Mouse (Mus musculus) forebrain, embryonic 13.5 days (tissue): ENCODE measurements around the gene Vwa3b. TPM values are rescaled to one million over a fixed set of nuclear protein-coding genes. Genes with fewer than 3 reads are reported as not detected.

Source experiments
- ATAC-seq: fragments of 200-750 bp; cut with Nextera tagmentation; 2 replicates; pipeline ENCODE4 v1.8.0; 2017
- H3K27ac ChIP-seq: fragments of 300-500 bp; sonication (generic); 2 replicates; pipeline ENCODE4 v1.5.1; 2015; ENCODE audit warnings: inconsistent platforms, mild to moderate bottlenecking, moderate library complexity
- H3K27me3 ChIP-seq: fragments of 300-500 bp; sonication (generic); 2 replicates; pipeline ENCODE4 v1.6.1; 2015; ENCODE audit warnings: mild to moderate bottlenecking, inconsistent platforms
- H3K36me3 ChIP-seq: fragments of 300-500 bp; sonication (generic); 2 replicates; pipeline ENCODE4 v1.6.1; 2015; ENCODE audit warnings: mild to moderate bottlenecking, inconsistent platforms; ENCODE audit not compliant: poor library complexity, severe bottlenecking
- H3K4me1 ChIP-seq: fragments of 300-500 bp; sonication (generic); 2 replicates; pipeline ENCODE4 v1.6.1; 2015; ENCODE audit warnings: inconsistent platforms
- H3K4me2 ChIP-seq: fragments of 300-500 bp; sonication (generic); 2 replicates; pipeline ENCODE4 v1.6.1; 2015; ENCODE audit warnings: inconsistent platforms, mild to moderate bottlenecking, moderate library complexity
- H3K4me3 ChIP-seq: fragments of 300-500 bp; sonication (generic); 2 replicates; pipeline ENCODE4 v1.5.1; 2015; ENCODE audit warnings: mild to moderate bottlenecking, inconsistent platforms
- H3K9ac ChIP-seq: fragments of 300-500 bp; sonication (generic); 2 replicates; pipeline ENCODE4 v1.6.1; 2015; ENCODE audit warnings: mild to moderate bottlenecking, inconsistent platforms
- H3K9me3 ChIP-seq: fragments of 300-500 bp; sonication (generic); replicated peaks from 2 replicates; pipeline ENCODE4 v1.6.1; 2016; ENCODE audit warnings: inconsistent platforms
- WGBS: fragments of 180-500 bp; shearing (Covaris S2); methylation state at CpG from one replicate; pipeline ENCODE4 v1.1.7; 2015; 5-methylcytosine and 5-hydroxymethylcytosine counted together
- polyA plus RNA-seq: library from polyadenylated mRNA; unstranded; fragments of >200 nt; fragmentation: Nextera tagmentation; extraction: Ambion mirVana; gene quantifications from 2 replicates; pipeline ENCODE4 v1.2.1, GENCODE M21; 2015

Vwa3b gene
- polyA plus RNA-seq, 1 experiment from 2014 or later = 0.88 TPM

GRCm38 (mm10) chr1:37105194-37105593 is 78.8 kb downstream of the Vwa3b start:
- Histone ChIP-seq H3K4me1 (peaks cover 30% of the 10 kb centered on the region), H3K4me2 (no peak overlapping the region), H3K27me3 (no peaks in the 10 kb centered on the region), H3K9me3 (no peaks in the 10 kb centered on the region), H3K9ac (no peak overlapping the region), H3K27ac (peak overlapping the region; percentile 41), H3K4me3 (no peak overlapping the region), H3K36me3 (no peaks in the 10 kb centered on the region)
- ATAC-seq = peak; percentile 27; the same call in 1 of the 2 replicates
- WGBS = 9% methylated on average over 3 of the region's 3 CpGs

- Histone ChIP-seq H3K4me1 (no peaks in the 10 kb centered on the region), H3K4me3 (no peak overlapping the region)
Measured at GRCm38 (mm10) chr1:37113781-37114180, 87.4 kb downstream of the Vwa3b start.

GRCm38 (mm10) chr1:37115847-37116246 is 89.5 kb downstream of the Vwa3b start:
- no peak for ATAC-seq
- WGBS = 91% methylated on average over 5 of the region's 5 CpGs

More at GRCm38 (mm10) chr1:37113781-37114180, 87.4 kb downstream of the Vwa3b start:
- Histone ChIP-seq H3K9me3 (no peaks in the 10 kb centered on the region), H3K9ac (no peak overlapping the region), H3K36me3 (no peaks in the 10 kb centered on the region), H3K4me2 (no peak overlapping the region), H3K27me3 (no peaks in the 10 kb centered on the region), H3K27ac (no peak overlapping the region)
- WGBS = 69% methylated on average over 6 of the region's 6 CpGs
- ATAC-seq = no peak

GRCm38 (mm10) chr1:37116574-37116973 is 90.2 kb downstream of the Vwa3b start:
- WGBS = 87% methylated on average over 9 of the region's 9 CpGs
- H3K4me3 ChIP-seq = no peak overlapping the region
- no peak for ATAC-seq
- H3K27ac ChIP-seq = no peak overlapping the region
- H3K36me3 ChIP-seq = no peaks in the 10 kb centered on the region
- H3K4me2 ChIP-seq = no peak overlapping the region
- no peaks in the 10 kb centered on the region for H3K9me3 ChIP-seq
- H3K4me1 ChIP-seq = peaks cover 4% of the 10 kb centered on the region; the same call in 1 of the 2 replicates
- no peak overlapping the region for H3K9ac ChIP-seq
- no peaks in the 10 kb centered on the region for H3K27me3 ChIP-seq

More at GRCm38 (mm10) chr1:37115847-37116246, 89.5 kb downstream of the Vwa3b start:
- H3K27ac ChIP-seq = no peak overlapping the region
- no peaks in the 10 kb centered on the region for H3K36me3 ChIP-seq
- no peak overlapping the region for H3K4me3 ChIP-seq
- peaks cover under 1% of the 10 kb centered on the region; the same call in 1 of the 2 replicates for H3K4me1 ChIP-seq
- H3K9ac ChIP-seq = no peak overlapping the region
- H3K27me3 ChIP-seq = no peaks in the 10 kb centered on the region
- H3K4me2 ChIP-seq = no peak overlapping the region
- H3K9me3 ChIP-seq = no peaks in the 10 kb centered on the region

DNA sequence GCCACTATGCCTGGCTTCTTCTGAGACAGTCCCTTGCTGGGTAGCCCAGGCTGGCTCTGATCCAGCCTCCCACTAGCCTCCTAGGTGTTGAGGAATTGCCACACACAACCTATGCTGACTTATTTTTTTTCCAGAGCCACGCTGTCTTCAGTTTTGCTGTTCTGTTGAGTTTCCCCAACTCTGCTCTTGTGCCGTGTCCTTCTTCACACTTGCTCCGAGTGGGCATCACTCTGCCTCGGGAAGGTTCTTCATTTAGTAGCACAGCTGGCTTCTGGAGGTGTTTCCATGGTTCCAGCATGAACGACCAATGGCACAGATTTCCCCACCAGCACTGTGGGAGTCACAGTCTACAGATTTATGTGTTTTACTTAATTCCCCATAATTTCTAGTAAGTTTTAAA is 91.6 kb downstream of the Vwa3b start:
- no peak overlapping the region for H3K4me3 ChIP-seq
- H3K9me3 ChIP-seq = no peaks in the 10 kb centered on the region
- peaks cover 13% of the 10 kb centered on the region for H3K4me1 ChIP-seq
- H3K27me3 ChIP-seq = no peaks in the 10 kb centered on the region
- H3K27ac ChIP-seq = no peak overlapping the region
- H3K9ac ChIP-seq = no peak overlapping the region
- no peaks in the 10 kb centered on the region for H3K36me3 ChIP-seq
- no peak overlapping the region for H3K4me2 ChIP-seq
- 83% methylated on average over 5 of the region's 5 CpGs for WGBS
- no peak for ATAC-seq

DNA sequence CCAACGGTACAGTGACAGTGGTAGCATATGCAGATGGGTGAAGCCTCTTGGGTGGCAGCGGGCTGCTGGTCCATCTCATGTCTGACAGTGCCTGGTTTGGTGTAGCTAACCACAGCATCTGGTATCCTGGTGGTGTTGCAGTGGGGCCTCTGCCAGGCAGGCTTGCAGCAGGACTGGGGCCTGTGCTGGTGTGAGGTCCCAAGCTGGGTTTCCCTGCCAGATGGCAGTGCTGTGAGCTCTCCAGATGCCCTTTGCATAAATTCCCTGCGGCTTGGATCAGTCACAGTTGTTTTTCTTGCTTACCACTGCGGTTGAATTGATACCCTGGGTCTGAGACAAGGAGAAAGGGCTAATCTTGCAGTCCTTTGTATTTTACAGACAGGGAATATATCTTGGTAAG is 95.9 kb downstream of the Vwa3b start:
- H3K9ac ChIP-seq = no peak overlapping the region
- peak; percentile 94 for ATAC-seq
- H3K27ac ChIP-seq = peak overlapping the region; percentile 78
- no peaks in the 10 kb centered on the region for H3K36me3 ChIP-seq
- H3K4me1 ChIP-seq = peaks cover 17% of the 10 kb centered on the region
- no peaks in the 10 kb centered on the region for H3K9me3 ChIP-seq
- no peaks in the 10 kb centered on the region for H3K27me3 ChIP-seq
- 47% methylated on average over 4 of the region's 4 CpGs for WGBS
- no peak overlapping the region for H3K4me2 ChIP-seq
- H3K4me3 ChIP-seq = no peak overlapping the region

DNA sequence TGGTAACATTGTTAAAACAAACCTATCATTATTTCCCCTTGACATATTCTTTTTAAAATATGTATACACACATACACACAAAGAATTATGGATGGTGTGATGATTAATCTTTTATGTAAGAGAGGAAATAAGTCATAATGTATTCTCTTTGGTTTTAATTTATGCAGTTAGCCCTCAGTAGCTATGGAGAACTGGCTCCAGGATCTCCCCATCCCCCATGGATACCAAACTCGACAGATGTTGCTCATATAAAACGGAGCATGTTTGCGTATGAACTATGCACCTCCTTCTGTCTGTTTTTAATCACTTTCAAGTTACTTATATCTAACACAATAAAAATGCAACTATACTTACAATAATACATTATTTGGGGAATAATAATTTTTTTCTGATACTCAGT is 96.4 kb downstream of the Vwa3b start:
- Histone ChIP-seq H3K4me2 (no peak overlapping the region), H3K27me3 (no peaks in the 10 kb centered on the region), H3K27ac (no peak overlapping the region), H3K36me3 (no peaks in the 10 kb centered on the region), H3K4me1 (peaks cover 17% of the 10 kb centered on the region), H3K9ac (no peak overlapping the region), H3K9me3 (no peaks in the 10 kb centered on the region), H3K4me3 (no peak overlapping the region)
- peak; percentile 75 for ATAC-seq
- 44% methylated on average over 3 of the region's 3 CpGs for WGBS

GRCm38 (mm10) chr1:37124696-37125349 is 98.4 kb downstream of the Vwa3b start:
- Histone ChIP-seq H3K4me3 (no peak overlapping the region), H3K4me2 (no peak overlapping the region), H3K36me3 (no peaks in the 10 kb centered on the region), H3K27me3 (no peaks in the 10 kb centered on the region), H3K9me3 (no peaks in the 10 kb centered on the region), H3K4me1 (peaks cover 17% of the 10 kb centered on the region), H3K27ac (no peak overlapping the region), H3K9ac (no peak overlapping the region)
- WGBS = 75% methylated on average over 12 of the region's 12 CpGs
- ATAC-seq = no peak

- Histone ChIP-seq H3K27me3 (no peaks in the 10 kb centered on the region), H3K36me3 (no peaks in the 10 kb centered on the region), H3K4me3 (no peak overlapping the region), H3K27ac (no peak overlapping the region), H3K4me1 (no peaks in the 10 kb centered on the region), H3K4me2 (no peak overlapping the region), H3K9me3 (no peaks in the 10 kb centered on the region), H3K9ac (no peak overlapping the region)
- no peak for ATAC-seq
- 86% methylated on average over 8 of the region's 8 CpGs for WGBS
Measured at GRCm38 (mm10) chr1:37130012-37130570, 103.7 kb downstream of the Vwa3b start.

DNA sequence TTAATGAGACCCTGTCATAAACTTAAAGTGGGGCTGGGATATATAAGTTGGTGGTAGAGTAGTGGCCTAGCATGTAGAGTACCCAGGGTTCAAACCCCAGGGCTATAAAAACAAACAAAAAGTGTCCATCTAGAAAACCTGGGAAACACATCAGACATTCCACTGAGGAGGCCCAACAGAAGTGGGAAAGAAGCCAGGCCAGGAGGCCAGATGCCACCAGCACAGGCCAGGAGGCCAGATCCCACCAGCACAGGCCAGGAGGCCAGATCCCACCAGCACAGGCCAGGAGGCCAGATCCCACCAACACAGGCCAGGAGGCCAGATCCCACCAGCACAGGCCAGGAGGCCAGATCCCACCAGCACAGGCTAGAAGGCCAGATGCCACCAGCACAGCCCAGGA is 104.8 kb downstream of the Vwa3b start:
- Histone ChIP-seq H3K4me2 (no peak overlapping the region), H3K9me3 (no peaks in the 10 kb centered on the region), H3K4me3 (no peak overlapping the region), H3K4me1 (no peaks in the 10 kb centered on the region), H3K9ac (no peak overlapping the region), H3K27ac (no peak overlapping the region), H3K36me3 (no peaks in the 10 kb centered on the region), H3K27me3 (no peaks in the 10 kb centered on the region)
- ATAC-seq = no peak

- no peak overlapping the region for H3K4me2 ChIP-seq
Measured at GRCm38 (mm10) chr1:37132433-37132832, 106.0 kb downstream of the Vwa3b start.

GRCm38 (mm10) chr1:37145966-37146365 is 119.6 kb downstream of the Vwa3b start:
- H3K27ac ChIP-seq = no peak overlapping the region

More at GRCm38 (mm10) chr1:37132433-37132832, 106.0 kb downstream of the Vwa3b start:
- H3K27ac ChIP-seq = no peak overlapping the region
- no peaks in the 10 kb centered on the region for H3K4me1 ChIP-seq
- 70% methylated on average over 7 of the region's 7 CpGs for WGBS
- no peak overlapping the region for H3K9ac ChIP-seq
- H3K9me3 ChIP-seq = no peaks in the 10 kb centered on the region
- no peak overlapping the region for H3K4me3 ChIP-seq
- ATAC-seq = no peak
- no peaks in the 10 kb centered on the region for H3K27me3 ChIP-seq
- no peaks in the 10 kb centered on the region for H3K36me3 ChIP-seq

More at GRCm38 (mm10) chr1:37145966-37146365, 119.6 kb downstream of the Vwa3b start:
- Histone ChIP-seq H3K4me3 (no peak overlapping the region), H3K9ac (no peak overlapping the region), H3K36me3 (no peaks in the 10 kb centered on the region), H3K4me1 (no peaks in the 10 kb centered on the region), H3K4me2 (no peak overlapping the region), H3K27me3 (no peaks in the 10 kb centered on the region), H3K9me3 (no peaks in the 10 kb centered on the region; the same call in 1 of the 2 replicates)
- WGBS = 81% methylated on average over 4 of the region's 4 CpGs
- ATAC-seq = no peak
